Mouse (Mus musculus) cerebellum, adult 8-10 months (tissue): ENCODE measurements around the gene Adar.

Source experiments
- DNase-seq: peaks from one replicate; pipeline ENCODE4 v3.0.0; 2022

Gene Adar

DNA sequence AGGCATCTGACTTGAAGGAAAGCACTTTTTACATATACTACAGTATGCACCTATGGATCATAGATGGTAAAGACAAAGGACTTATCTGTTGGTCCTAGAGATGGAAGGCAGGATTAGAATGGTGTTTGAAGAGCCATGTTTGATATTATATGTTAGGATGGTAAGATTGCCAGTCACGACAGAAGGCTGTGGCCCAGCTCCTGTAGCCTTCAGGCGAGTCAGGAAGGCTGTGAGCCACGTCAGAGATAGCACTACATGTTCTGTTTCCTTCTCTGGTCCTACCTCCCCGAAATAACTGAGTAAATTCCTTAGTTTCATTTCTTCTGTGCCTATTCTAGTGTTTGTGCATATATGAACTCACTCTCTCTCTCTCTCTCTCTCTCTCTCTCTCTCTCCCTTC lies 17.3 kb downstream of the Adar start:
- DNase-seq: no peak

- no peak for DNase-seq
Measured at GRCm38 (mm10) chr3:89738509-89738908, 23.7 kb downstream of the Adar start.

- no peak for DNase-seq
Measured at GRCm38 (mm10) chr3:89752307-89752706, 37.5 kb downstream of the Adar start.

DNA sequence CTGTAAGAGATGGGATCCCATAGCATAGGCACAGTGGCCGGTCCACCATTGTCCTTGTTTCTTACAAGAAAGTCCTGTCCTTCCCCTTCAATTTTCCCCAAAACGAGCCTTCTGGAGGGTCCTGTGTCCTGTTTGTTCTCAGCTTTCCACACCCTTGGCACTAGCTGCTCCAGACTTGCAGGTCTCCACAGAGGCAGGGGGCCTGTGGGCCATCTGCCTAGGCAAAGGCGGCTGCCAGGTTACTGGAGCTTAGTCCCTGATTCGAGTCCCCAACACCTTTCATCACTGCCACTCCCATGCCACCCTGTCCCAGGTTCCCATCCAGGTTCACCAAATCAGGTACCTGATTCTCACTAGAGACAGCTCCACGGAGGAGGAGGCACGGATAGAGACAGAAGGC lies 40.5 kb downstream of the Adar start:
- no peak for DNase-seq

GRCm38 (mm10) chr3:89757851-89758250 lies 43.0 kb downstream of the Adar start:
- peak; percentile 36 for DNase-seq

DNA sequence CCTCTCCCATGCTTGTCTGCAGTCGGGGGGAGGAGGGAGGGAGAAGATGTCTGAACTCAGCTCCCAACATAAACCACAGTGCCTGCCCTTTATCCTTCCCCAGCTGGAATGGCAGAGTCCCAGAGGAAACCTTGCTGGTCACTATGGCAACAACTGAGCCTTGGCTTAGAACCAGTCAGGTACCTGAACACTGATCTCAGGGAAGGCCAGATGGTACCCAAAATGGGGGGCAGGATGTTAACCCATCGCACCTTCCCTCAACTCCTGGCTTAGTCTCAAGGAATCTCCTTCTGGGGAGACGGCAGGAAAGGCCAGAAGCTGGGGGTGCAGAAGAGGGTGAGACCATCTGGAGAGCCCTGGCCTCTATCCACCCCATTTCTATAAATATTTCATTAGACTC lies 45.0 kb downstream of the Adar start:
- peak; percentile 86 for DNase-seq

DNA sequence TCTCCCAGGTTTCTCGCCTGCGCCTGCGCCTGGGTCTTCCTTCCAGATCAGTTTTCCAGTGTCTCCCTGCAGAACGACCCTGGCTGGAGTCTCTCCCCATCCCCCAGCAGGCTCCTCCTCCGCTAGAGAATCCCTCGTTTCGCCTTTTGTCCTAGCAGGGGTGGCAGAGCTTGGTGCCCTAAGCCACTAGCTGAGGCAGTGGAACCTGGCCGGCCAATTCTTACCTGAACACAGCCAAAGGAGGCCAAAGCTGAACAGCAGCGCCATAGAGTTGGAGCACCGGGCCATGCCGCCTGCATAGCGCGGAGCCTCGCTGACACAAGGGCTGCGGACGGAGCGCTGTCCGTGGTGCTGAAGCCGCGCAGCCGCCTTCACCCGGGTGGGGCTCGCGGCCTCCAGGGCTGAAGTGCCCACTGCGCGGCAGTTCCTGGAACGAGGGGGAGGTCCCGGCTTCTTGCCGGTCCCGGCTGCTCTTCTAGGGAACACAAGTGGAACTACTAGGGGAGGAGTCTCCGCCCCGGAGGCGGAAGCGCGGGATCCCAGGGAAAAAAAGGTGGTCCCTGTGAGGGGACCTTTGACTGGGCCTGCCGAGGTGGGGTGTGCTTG lies 49.4 kb downstream of the Adar start, which contains the start of gene Chrnb2:
Gene Chrnb2, minus strand, starts transcription at position 514 of the 606 bp plus-strand sequence.
- DNase-seq: peak; percentile 57

- no peak for DNase-seq
Measured at GRCm38 (mm10) chr3:89769584-89769983, 54.8 kb downstream of the Adar start.

DNA sequence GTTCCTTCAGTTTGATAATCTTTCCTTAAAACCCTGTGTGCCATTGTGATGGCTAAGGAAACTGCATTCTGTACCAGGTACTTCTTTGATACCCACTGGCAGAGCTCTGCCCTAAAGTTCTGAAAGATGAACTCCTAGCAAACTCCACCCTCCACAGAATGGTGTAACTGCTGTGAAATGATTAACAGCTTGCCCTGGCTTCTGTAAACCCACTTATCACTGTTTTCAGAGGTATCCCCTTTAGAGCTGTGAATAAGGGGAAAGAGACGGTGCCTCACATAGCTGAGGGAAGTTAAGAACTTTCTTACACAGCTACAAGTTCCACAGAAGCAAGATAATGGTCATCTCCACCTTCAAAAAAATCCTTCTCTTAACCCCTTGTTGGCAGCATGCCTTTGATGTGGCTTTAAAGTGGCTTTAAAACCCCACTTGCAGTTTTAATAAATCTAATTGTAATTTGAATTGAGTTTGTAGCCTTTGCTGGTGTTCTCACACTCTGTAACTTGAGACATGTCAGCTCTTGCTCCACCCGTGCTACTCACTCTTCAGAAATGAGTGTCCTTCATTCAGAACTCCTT lies 55.7 kb downstream of the Adar start:
- no peak for DNase-seq

DNA sequence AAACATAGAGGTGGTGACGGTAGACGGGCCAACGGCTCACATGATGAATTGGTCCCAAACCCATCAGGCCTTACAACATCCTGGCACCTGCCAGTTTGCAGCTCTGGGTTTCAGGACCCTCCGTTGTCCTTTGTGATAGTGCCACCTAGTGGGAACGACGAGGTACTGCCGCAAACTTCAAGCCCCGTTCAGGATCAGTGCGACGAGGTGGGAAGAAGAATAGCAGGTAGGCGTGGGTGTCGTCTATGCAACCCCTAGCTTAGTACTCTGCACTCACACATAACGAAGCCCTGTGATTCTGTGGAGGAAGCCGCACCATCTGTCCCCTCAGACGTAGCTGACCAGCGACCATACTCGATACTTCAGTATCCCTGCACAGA lies 57.8 kb downstream of the Adar start:
- peak; percentile 89 for DNase-seq

GRCm38 (mm10) chr3:89772968-89773709 lies 58.3 kb downstream of the Adar start, which contains the start of gene Ube2q1:
Ube2q1 (plus strand) TSS chr3:89773616.
- DNase-seq: peak; percentile 94

DNA sequence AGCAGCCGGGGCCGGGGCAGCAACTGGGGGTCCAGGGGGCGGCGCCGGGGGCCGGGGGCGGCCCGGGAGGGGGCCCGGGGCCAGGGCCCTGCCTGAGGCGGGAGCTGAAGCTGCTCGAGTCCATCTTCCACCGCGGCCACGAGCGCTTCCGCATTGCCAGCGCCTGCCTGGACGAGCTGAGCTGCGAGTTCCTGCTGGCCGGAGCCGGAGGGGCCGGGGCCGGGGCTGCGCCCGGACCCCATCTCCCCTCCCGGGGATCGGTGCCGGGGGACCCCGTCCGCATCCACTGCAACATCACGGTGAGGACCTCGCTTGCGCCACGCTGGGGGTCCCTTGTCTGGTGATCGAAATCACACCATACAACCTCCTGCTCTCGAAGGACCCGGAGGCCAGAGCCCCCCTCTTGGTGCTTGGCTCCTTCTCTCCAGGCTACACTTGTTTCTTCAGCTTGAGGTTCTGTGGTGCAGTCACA lies 59.0 kb downstream of the Adar start:
- DNase-seq: peak; percentile 52

GRCm38 (mm10) chr3:89774236-89774960 lies 59.6 kb downstream of the Adar start:
- no peak for DNase-seq

DNA sequence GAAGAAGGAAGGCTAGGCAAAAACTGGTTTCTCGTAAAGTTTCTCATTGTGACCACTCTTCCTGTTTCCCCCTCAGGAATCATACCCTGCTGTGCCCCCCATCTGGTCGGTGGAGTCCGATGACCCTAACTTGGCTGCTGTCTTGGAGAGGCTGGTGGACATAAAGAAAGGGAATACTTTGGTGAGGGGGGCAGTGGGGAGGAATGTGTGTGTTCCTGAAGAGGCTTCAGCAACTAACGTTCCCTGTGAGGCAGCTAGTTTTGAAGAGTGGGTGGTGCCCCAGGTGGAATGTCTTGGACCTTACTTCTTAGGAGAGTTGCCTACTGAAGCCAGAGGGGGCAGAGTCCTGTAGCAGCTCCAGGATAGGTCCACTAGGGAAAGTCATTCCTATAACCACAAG lies 61.2 kb downstream of the Adar start:
- no peak for DNase-seq

GRCm38 (mm10) chr3:89780102-89780501 lies 65.3 kb downstream of the Adar start:
- no peak for DNase-seq

- DNase-seq: no peak
Measured at GRCm38 (mm10) chr3:89781640-89782039, 66.8 kb downstream of the Adar start.

GRCm38 (mm10) chr3:89784991-89785753 lies 70.3 kb downstream of the Adar start:
- DNase-seq: peak; percentile 69

GRCm38 (mm10) chr3:89786275-89786674 lies 71.5 kb downstream of the Adar start:
- DNase-seq: no peak

GRCm38 (mm10) chr3:89788680-89789352 lies 74.0 kb downstream of the Adar start:
- DNase-seq: no peak

- no peak for DNase-seq
Measured at GRCm38 (mm10) chr3:89794616-89795015, 79.8 kb downstream of the Adar start.

GRCm38 (mm10) chr3:89795746-89796145 lies 80.9 kb downstream of the Adar start:
- no peak for DNase-seq

- no peak for DNase-seq
Measured at GRCm38 (mm10) chr3:89796358-89796757, 81.5 kb downstream of the Adar start.
